Mouse (Mus musculus) spleen, postnatal 4 days (tissue): ENCODE results near the gene Agap1.

Source experiments
- DNase-seq, 2 experiments: peaks; one replicate each; pipeline ENCODE4 v3.0.0; 2022; ENCODE audit warnings: low spot score in 2 of 2

The Agap1 gene

GRCm38 (mm10) chr1:89755358-89755757, 300.8 kb downstream of the Agap1 start:
- no peak for DNase-seq

- no peak for DNase-seq
These were observed 301.8 kb downstream of the Agap1 start for GRCm38 (mm10) chr1:89756387-89756786.

GRCm38 (mm10) chr1:89757545-89757944, 302.9 kb downstream of the Agap1 start:
- DNase-seq: no peak

GRCm38 (mm10) chr1:89763912-89764311, 309.3 kb downstream of the Agap1 start:
- DNase-seq: no peak

GRCm38 (mm10) chr1:89766891-89767290, 312.3 kb downstream of the Agap1 start:
- DNase-seq: no peak

- DNase-seq: no peak
These were observed 315.0 kb downstream of the Agap1 start for GRCm38 (mm10) chr1:89769641-89770040.

GRCm38 (mm10) chr1:89770298-89770697, 315.7 kb downstream of the Agap1 start:
- DNase-seq: no peak

GRCm38 (mm10) chr1:89775750-89776149, 321.1 kb downstream of the Agap1 start:
- no peak for DNase-seq

- DNase-seq: no peak
These were observed 326.1 kb downstream of the Agap1 start for GRCm38 (mm10) chr1:89780675-89781074.

- no peak for DNase-seq
These were observed 327.3 kb downstream of the Agap1 start for GRCm38 (mm10) chr1:89781861-89782260.

- no peak for DNase-seq
These were observed 332.2 kb downstream of the Agap1 start for GRCm38 (mm10) chr1:89786793-89787192.

GRCm38 (mm10) chr1:89798724-89799123, 344.1 kb downstream of the Agap1 start:
- DNase-seq: no peak

- no peak for DNase-seq
These were observed 346.9 kb downstream of the Agap1 start for GRCm38 (mm10) chr1:89801506-89801905.

- DNase-seq: no peak
These were observed 350.4 kb downstream of the Agap1 start for GRCm38 (mm10) chr1:89804981-89805380.

- DNase-seq: no peak
These were observed 358.2 kb downstream of the Agap1 start for GRCm38 (mm10) chr1:89812816-89813215.

- DNase-seq: no peak
These were observed 362.0 kb downstream of the Agap1 start for GRCm38 (mm10) chr1:89816487-89817206.

- no peak for DNase-seq
These were observed 367.2 kb downstream of the Agap1 start for GRCm38 (mm10) chr1:89821822-89822221.

GRCm38 (mm10) chr1:89822431-89822830, 367.8 kb downstream of the Agap1 start:
- DNase-seq: no peak

GRCm38 (mm10) chr1:89823036-89823435, 368.4 kb downstream of the Agap1 start:
- no peak for DNase-seq

GRCm38 (mm10) chr1:89827051-89827450, 372.4 kb downstream of the Agap1 start:
- no peak for DNase-seq

- no peak for DNase-seq
These were observed 376.5 kb downstream of the Agap1 start for GRCm38 (mm10) chr1:89831095-89831494.

GRCm38 (mm10) chr1:89844064-89844463, 389.5 kb downstream of the Agap1 start:
- no peak for DNase-seq

GRCm38 (mm10) chr1:89845487-89845886, 390.9 kb downstream of the Agap1 start:
- no peak for DNase-seq

- DNase-seq: no peak
These were observed 391.5 kb downstream of the Agap1 start for GRCm38 (mm10) chr1:89846148-89846547.
